Mouse (Mus musculus): ENCODE data around the gene Vsx1. TPM values are rescaled to one million over a fixed set of nuclear protein-coding genes. Genes with fewer than 3 reads are reported as not detected.
A peak's percentile ranks its signal among the peaks of the same experiment; 100 is the strongest.

Gene Vsx1
- total RNA-seq, 2 experiments from 2014 or later, result not detected

GRCm38 (mm10) chr2:150667065-150667819, 21.9 kb downstream of the Vsx1 start:
- DNase-seq, result no peak

GRCm38 (mm10) chr2:150666723-150667064, 22.5 kb downstream of the Vsx1 start:
- no peak for DNase-seq

- DNase-seq, result no peak
These were observed 23.4 kb downstream of the Vsx1 start for GRCm38 (mm10) chr2:150665534-150666451.

GRCm38 (mm10) chr2:150665006-150665405, 24.2 kb downstream of the Vsx1 start:
- no peak for DNase-seq

- no peak for DNase-seq
These were observed 24.8 kb downstream of the Vsx1 start for GRCm38 (mm10) chr2:150664152-150664920.

GRCm38 (mm10) chr2:150663255-150663654, 25.9 kb downstream of the Vsx1 start:
- DNase-seq, result no peak

GRCm38 (mm10) chr2:150662007-150662406, 27.2 kb downstream of the Vsx1 start:
- no peak for DNase-seq

GRCm38 (mm10) chr2:150660668-150661451, 28.3 kb downstream of the Vsx1 start:
- DNase-seq, result no peak

- DNase-seq, result no peak
These were observed 29.1 kb downstream of the Vsx1 start for GRCm38 (mm10) chr2:150660049-150660448.

GRCm38 (mm10) chr2:150656975-150657768, 32.0 kb downstream of the Vsx1 start:
- DNase-seq, result no peak

GRCm38 (mm10) chr2:150656112-150656511, 33.0 kb downstream of the Vsx1 start:
- DNase-seq, result no peak

GRCm38 (mm10) chr2:150655290-150655689, 33.9 kb downstream of the Vsx1 start:
- DNase-seq, result no peak

- no peak for DNase-seq
These were observed 34.3 kb downstream of the Vsx1 start for GRCm38 (mm10) chr2:150654814-150655213.

- DNase-seq, result no peak
These were observed 37.8 kb downstream of the Vsx1 start for GRCm38 (mm10) chr2:150651366-150651765.

- no peak for DNase-seq
These were observed 38.6 kb downstream of the Vsx1 start for GRCm38 (mm10) chr2:150650511-150651074.

- DNase-seq, result peak; percentile 54
These were observed 40.8 kb downstream of the Vsx1 start for GRCm38 (mm10) chr2:150648300-150648895.

GRCm38 (mm10) chr2:150647681-150648299, 41.4 kb downstream of the Vsx1 start:
- DNase-seq, result no peak

- DNase-seq, result no peak
These were observed 42.6 kb downstream of the Vsx1 start for GRCm38 (mm10) chr2:150646411-150647121.

- DNase-seq, result peak; percentile 23
These were observed 43.9 kb downstream of the Vsx1 start for GRCm38 (mm10) chr2:150645225-150645624.

Data from adrenal gland, postnatal 10 days (tissue).